Comparison of ENCODE assay signal across 21 mouse cellular contexts in the genomic region with DNA sequence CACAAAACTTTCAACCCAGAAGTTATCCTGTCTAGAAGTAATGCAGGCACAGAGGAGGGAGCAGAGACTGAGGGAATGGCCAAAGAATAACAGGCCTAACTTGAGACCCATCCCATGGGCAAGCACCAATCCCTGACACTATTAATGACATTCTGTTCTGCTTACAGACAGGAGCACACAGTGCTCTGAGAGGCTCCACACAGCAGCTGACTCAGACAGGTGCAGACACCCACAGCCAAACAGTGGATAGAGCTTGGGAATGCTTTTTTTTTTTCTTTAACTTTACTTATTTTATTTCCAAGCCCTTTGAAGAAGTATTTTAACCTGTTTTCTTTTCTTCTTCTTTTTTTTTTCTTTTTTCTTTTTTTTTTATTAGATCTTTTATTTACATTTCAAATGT. TPM values are rescaled to one million over a fixed set of nuclear protein-coding genes. Genes with fewer than 3 reads are reported as not detected.
"Had no signal": no experiment of that assay in that cellular context is flagged by ENCODE, and none has a peak within 500 bp of the region (broad histone marks: within the 10 kb centered on the region; RNA-seq: fewer than 3 reads in every experiment).

No protein-coding gene starts in this region.

- H3K4me1 ChIP-seq: stomach, embryonic 15.5 days had no signal

- H3K9me3 ChIP-seq: neural tube, embryonic 15.5 days; stomach, embryonic 15.5 days had no signal

- DNase-seq: retina, postnatal 1 day; right cerebral cortex, adult 18-20 months; right cerebral cortex, postnatal 14 days; right cerebral cortex, postnatal 25 days; right cerebral cortex, postnatal 4 days; spleen, adult 18-20 months; thymus, adult 18-20 months; thymus, adult 2 months; thymus, postnatal 14 days; thymus, postnatal 25 days; thymus, postnatal 36 days; thymus, postnatal 4 days had no signal

- H3K9ac ChIP-seq: neural tube, embryonic 15.5 days; stomach, embryonic 15.5 days had no signal

- H3K4me3 ChIP-seq: neural tube, embryonic 15.5 days; stomach, embryonic 15.5 days had no signal

- H3K27me3 ChIP-seq: neural tube, embryonic 15.5 days; stomach, embryonic 15.5 days had no signal

- H3K27ac ChIP-seq: neural tube, embryonic 15.5 days; stomach, embryonic 15.5 days; stomach, postnatal 0 days had no signal

- H3K4me2 ChIP-seq: neural tube, embryonic 15.5 days; stomach, embryonic 15.5 days had no signal

RNA-seq across cellular contexts. Expression of a gene that starts 23.6 kb away (rescaled TPM):
- total RNA-seq: neutrophil, adult 5-6 weeks had no signal
- polyA plus RNA-seq: neural tube, embryonic 14.5 days; small intestine, adult 2 months; stomach, embryonic 14.5 days; stomach, embryonic 16.5 days; thymus, adult 2 months; urinary bladder, adult 2 months had no signal
